Mouse (Mus musculus) right cerebral cortex, postnatal 10 days (tissue): ENCODE results near the gene Gm6351.
"Not testable (repeated sequence)": the region's sequence is repeated elsewhere in the genome, so short reads cannot be mapped to it uniquely, and the experiment has no call there.

Source experiments
- DNase-seq, 2 experiments: peaks; one replicate each; pipeline ENCODE4 v3.0.0; 2021; ENCODE audit warnings: low spot score in 2 of 2

Gm6351 gene

DNA sequence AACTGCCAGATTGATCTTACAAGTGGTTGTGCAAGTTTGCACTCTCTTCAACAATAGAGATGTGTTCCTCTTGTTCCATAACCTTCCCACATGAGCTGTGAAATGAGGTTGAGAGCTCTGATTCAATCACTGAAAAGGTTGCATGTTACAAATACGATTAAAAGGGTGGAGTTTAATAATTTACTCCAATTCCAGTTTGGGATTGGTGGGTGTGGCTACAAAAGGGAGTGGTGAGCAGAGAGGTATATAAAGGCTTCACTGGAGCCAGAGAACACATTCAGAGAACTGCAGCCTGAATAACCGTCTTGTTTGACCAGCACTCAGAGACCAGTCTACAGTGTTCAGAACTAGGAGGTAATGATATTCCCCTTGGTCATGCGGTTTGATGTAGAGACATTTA lies at the start of gene Gm6351:
Gene Gm6351, plus strand, starts transcription at position 301 of the 400 bp plus-strand sequence.
- not testable (repeated sequence) for DNase-seq

DNA sequence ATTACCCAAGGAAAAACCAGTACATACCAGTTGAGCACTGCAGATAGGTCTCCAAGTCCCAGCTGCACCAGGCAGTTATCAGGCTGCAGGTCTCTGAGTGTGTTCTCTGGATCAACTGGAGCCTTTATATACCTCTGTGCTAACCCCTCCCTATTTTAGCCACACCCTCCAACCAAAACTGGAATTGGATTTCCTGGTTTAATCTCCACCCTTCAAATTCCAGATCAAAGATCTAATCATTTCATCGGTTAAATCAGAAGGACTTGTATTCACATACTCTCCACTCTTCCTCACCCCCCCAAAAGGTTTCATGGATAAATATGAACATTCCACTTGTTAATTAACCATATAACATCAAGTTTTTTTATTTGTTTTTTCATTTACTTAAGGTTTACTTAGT lies 5.7 kb upstream of the Gm6351 start, which contains the start of gene BC061212:
Gene BC061212, minus strand, starts transcription at position 101 of the 400 bp plus-strand sequence.
- DNase-seq, result not testable (repeated sequence)
